Mouse (Mus musculus) lung, embryonic 14.5 days (tissue): ENCODE measurements around the gene Ankrd24. TPM values are rescaled to one million over a fixed set of nuclear protein-coding genes. Genes with fewer than 3 reads are reported as not detected.
A peak's percentile ranks its signal among the peaks of the same experiment; 100 is the strongest.

Source experiments
- ATAC-seq: fragments of 200-750 bp; cut with Nextera tagmentation; 2 replicates; pipeline ENCODE4 v1.8.0; 2017; ENCODE audit warnings: mild to moderate bottlenecking, moderate TSS enrichment, moderate library complexity; ENCODE audit not compliant: insufficient read depth
- DNase-seq: peaks from one replicate; pipeline ENCODE4 v3.0.0-alpha.2; 2015
- H3K27ac ChIP-seq: fragments of 300-500 bp; sonication (generic); 2 replicates; pipeline ENCODE4 v1.5.1; 2014; ENCODE audit warnings: low read depth, mild to moderate bottlenecking, moderate library complexity
- H3K27me3 ChIP-seq: fragments of 300-500 bp; sonication (generic); 2 replicates; pipeline ENCODE4 v1.6.1; 2014; ENCODE audit warnings: low read length, control low read depth; ENCODE audit not compliant: insufficient read depth
- H3K36me3 ChIP-seq: fragments of 300-500 bp; sonication (generic); 2 replicates; pipeline ENCODE4 v1.6.1; 2014; ENCODE audit warnings: control low read depth; ENCODE audit not compliant: insufficient read depth
- H3K4me1 ChIP-seq: fragments of 300-500 bp; sonication (generic); 2 replicates; pipeline ENCODE4 v1.6.1; 2014; ENCODE audit warnings: antibody characterized with exemption, control low read depth; ENCODE audit not compliant: insufficient read depth
- H3K4me2 ChIP-seq: fragments of 300-500 bp; sonication (generic); 2 replicates; pipeline ENCODE4 v1.6.1; 2014; ENCODE audit warnings: mild to moderate bottlenecking
- H3K4me3 ChIP-seq: fragments of 300-500 bp; sonication (generic); 2 replicates; pipeline ENCODE4 v1.5.1; 2014; ENCODE audit warnings: low read depth, low read length
- H3K9ac ChIP-seq: fragments of 300-500 bp; sonication (generic); 2 replicates; pipeline ENCODE4 v1.6.1; 2014
- H3K9me3 ChIP-seq: fragments of 300-500 bp; sonication (generic); 2 replicates; pipeline ENCODE4 v1.6.1; 2016; ENCODE audit warnings: low read depth, low read length, control low read depth
- CTCF ChIP-seq: IDR thresholded peaks from 2 replicates; pipeline ENCODE4 v1.5.1; 2016; ENCODE audit warnings: antibody characterized with exemption, low read depth
- WGBS: fragments of 180-500 bp; shearing (Covaris S2); extraction: QIAGEN DNeasy Blood & Tissue Kit; methylation state at CpG from one replicate; pipeline ENCODE4 v1.1.7; 2014; 5-methylcytosine and 5-hydroxymethylcytosine counted together
- polyA plus RNA-seq: library from polyadenylated mRNA; unstranded; fragments of >200 nt; fragmentation: Nextera tagmentation; extraction: Ambion mirVana; gene quantifications from 2 replicates; pipeline ENCODE4 v1.2.1, GENCODE M21; 2014

The Ankrd24 gene
- polyA plus RNA-seq, 1 experiment from 2014 or later: 6.1 TPM

GRCm38 (mm10) chr10:81620786-81621185, 7.6 kb upstream of the Ankrd24 start:
- TF ChIP-seq CTCF: no peak
- H3K4me2 ChIP-seq: no peak overlapping the region
- H3K4me1 ChIP-seq: no peaks in the 10 kb centered on the region
- no peak overlapping the region for H3K27ac ChIP-seq
- WGBS: 60% methylated on average over 9 of the region's 9 CpGs
- no peaks in the 10 kb centered on the region for H3K9me3 ChIP-seq
- ATAC-seq: no peak
- no peak overlapping the region for H3K9ac ChIP-seq
- no peak for DNase-seq
- H3K36me3 ChIP-seq: peaks cover 38% of the 10 kb centered on the region
- no peak overlapping the region for H3K4me3 ChIP-seq
- no peaks in the 10 kb centered on the region for H3K27me3 ChIP-seq

- Histone ChIP-seq H3K27me3 (no peaks in the 10 kb centered on the region), H3K4me3 (no peak overlapping the region), H3K4me2 (no peak overlapping the region), H3K9ac (no peak overlapping the region), H3K27ac (no peak overlapping the region), H3K9me3 (no peaks in the 10 kb centered on the region), H3K36me3 (peaks cover 38% of the 10 kb centered on the region), H3K4me1 (peaks cover 11% of the 10 kb centered on the region)
- DNase-seq: no peak
- ATAC-seq: no peak
- TF ChIP-seq CTCF: no peak
- 58% methylated on average over 8 of the region's 8 CpGs for WGBS
Measured at GRCm38 (mm10) chr10:81623441-81623840, 4.9 kb upstream of the Ankrd24 start.

GRCm38 (mm10) chr10:81626101-81626993, 2.0 kb upstream of the Ankrd24 start:
- ATAC-seq (peak; percentile 5; the same call in 1 of the 2 replicates), DNase-seq (peak; percentile 11)
- Histone ChIP-seq H3K27me3 (no peaks in the 10 kb centered on the region), H3K36me3 (peaks cover 38% of the 10 kb centered on the region), H3K4me1 (peaks cover 11% of the 10 kb centered on the region), H3K4me2 (peak overlapping the region; percentile 67), H3K4me3 (peak overlapping the region; percentile 61), H3K27ac (peak overlapping the region; percentile 92), H3K9ac (peak overlapping the region; percentile 74), H3K9me3 (no peaks in the 10 kb centered on the region)
- TF ChIP-seq CTCF: no peak
- 86% methylated on average over 22 of the region's 22 CpGs for WGBS

GRCm38 (mm10) chr10:81626994-81627835, 1.1 kb upstream of the Ankrd24 start, which contains the start of gene Sirt6:
Gene Sirt6, minus strand, starts transcription at chr10:81627797.
- peaks cover 11% of the 10 kb centered on the region for H3K4me1 ChIP-seq
- H3K4me3 ChIP-seq: peak within 1 kb of the TSS; percentile 61
- WGBS: 4% methylated on average over 40 of the region's 40 CpGs
- DNase-seq (peak; percentile 96), ATAC-seq (peak; percentile 93)
- no peaks in the 10 kb centered on the region for H3K9me3 ChIP-seq
- no peaks in the 10 kb centered on the region for H3K27me3 ChIP-seq
- H3K36me3 ChIP-seq: peaks cover 31% of the 10 kb centered on the region
- no peak for TF ChIP-seq CTCF
- H3K9ac ChIP-seq: peak within 1 kb of the TSS; percentile 74
- peak within 1 kb of the TSS; percentile 92 for H3K27ac ChIP-seq
- H3K4me2 ChIP-seq: peak within 1 kb of the TSS; percentile 67

GRCm38 (mm10) chr10:81627836-81628220, 512 bp upstream of the Ankrd24 start:
- no peak for DNase-seq
- Histone ChIP-seq H3K4me1 (peaks cover 11% of the 10 kb centered on the region), H3K9ac (peak overlapping the region; percentile 74), H3K4me3 (peak overlapping the region; percentile 61), H3K4me2 (peak overlapping the region; percentile 67), H3K27ac (peak overlapping the region; percentile 92), H3K9me3 (no peaks in the 10 kb centered on the region), H3K27me3 (no peaks in the 10 kb centered on the region), H3K36me3 (peaks cover 25% of the 10 kb centered on the region)
- WGBS: 40% methylated on average over 7 of the region's 7 CpGs
- TF ChIP-seq CTCF: no peak
- peak; percentile 25 for ATAC-seq

- no peak for TF ChIP-seq CTCF
- Histone ChIP-seq H3K4me1 (peaks cover 2% of the 10 kb centered on the region; the same call in 1 of the 2 replicates), H3K9ac (peak overlapping the region; percentile 60), H3K36me3 (no peaks in the 10 kb centered on the region), H3K27ac (peak overlapping the region; percentile 73; the same call in 1 of the 2 replicates), H3K4me2 (peak overlapping the region; percentile 85), H3K27me3 (no peaks in the 10 kb centered on the region), H3K4me3 (peak overlapping the region; percentile 47), H3K9me3 (no peaks in the 10 kb centered on the region)
- WGBS: 2% methylated on average over 37 of the region's 37 CpGs
- peak; percentile 94 for ATAC-seq
- peak; percentile 95 for DNase-seq
Measured at GRCm38 (mm10) chr10:81633253-81634099, 5.1 kb downstream of the Ankrd24 start.
